Mouse (Mus musculus) testis, postnatal 10 days (tissue): ENCODE results near the gene Kif1b.
"Not testable (repeated sequence)": the region's sequence is repeated elsewhere in the genome, so short reads cannot be mapped to it uniquely, and the experiment has no call there.

Source experiments
- DNase-seq: peaks from one replicate; pipeline ENCODE4 v3.0.0; 2021; ENCODE audit warnings: low spot score

Gene Kif1b

DNA sequence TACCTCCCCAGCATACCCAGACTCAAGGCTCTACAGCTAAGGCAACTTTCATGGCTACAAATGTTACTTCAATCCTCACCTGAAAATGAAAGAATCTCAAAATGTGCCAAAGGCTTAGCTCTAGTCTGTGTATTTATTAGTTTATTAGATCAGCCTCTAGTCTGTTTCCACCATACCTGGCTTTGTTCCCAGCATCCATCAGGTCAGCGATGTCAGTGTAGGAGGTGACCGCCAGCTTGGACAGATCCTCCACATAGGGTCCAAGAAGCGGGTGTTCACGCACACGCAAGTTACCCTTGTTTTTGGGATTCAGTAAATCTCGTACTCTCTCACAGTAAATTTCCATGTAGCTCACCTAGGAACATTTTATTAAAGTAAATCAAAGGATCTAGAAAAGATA, 37.0 kb downstream of the Kif1b start:
- no peak for DNase-seq

DNA sequence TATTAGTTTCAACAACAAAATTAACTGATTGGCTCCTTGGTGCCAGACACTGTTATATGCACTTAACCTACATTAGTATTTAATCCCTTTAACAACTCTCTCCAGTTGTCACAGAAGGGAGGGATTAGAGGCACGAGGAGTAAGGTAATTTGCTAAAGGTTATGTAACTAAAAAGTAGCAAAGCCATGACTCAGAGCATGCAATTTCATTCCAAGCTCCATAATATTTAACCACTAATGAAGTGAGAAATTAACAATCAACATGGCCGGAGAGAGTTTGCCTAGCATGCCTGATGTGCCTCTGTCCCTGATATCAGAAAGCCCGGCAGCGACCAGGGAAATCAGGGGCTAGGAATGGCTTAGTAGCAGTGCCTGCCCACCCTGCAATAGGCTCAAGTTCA, 38.5 kb downstream of the Kif1b start:
- DNase-seq = no peak

GRCm38 (mm10) chr4:149264895-149265294, 42.6 kb downstream of the Kif1b start:
- DNase-seq = no peak

GRCm38 (mm10) chr4:149263218-149263617, 44.3 kb downstream of the Kif1b start:
- no peak for DNase-seq

GRCm38 (mm10) chr4:149261466-149261865, 46.0 kb downstream of the Kif1b start:
- DNase-seq = no peak

DNA sequence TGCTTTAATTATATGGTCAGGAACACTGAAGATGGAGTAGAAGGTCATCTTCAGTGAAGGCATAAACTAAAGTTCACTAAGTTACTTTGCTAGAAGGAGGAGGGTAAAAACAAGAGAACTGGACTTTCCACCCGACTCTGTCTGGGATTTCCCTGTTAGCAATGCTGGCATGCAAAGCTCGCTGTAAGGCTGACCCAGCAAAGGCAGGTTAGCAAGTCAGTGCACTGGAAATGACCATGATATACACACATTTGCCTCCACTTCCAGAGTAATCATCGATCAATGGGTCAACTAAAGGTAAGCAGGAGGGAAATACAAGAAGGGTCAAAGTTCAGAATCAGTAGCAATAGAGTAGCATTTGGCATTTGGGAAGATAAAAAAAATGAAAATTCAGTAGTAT, 46.6 kb downstream of the Kif1b start:
- DNase-seq = no peak

- DNase-seq = no peak
Measured at GRCm38 (mm10) chr4:149259391-149260094, 48.0 kb downstream of the Kif1b start.

GRCm38 (mm10) chr4:149258926-149259325, 48.6 kb downstream of the Kif1b start:
- no peak for DNase-seq

- no peak for DNase-seq
Measured at GRCm38 (mm10) chr4:149256511-149257300, 50.8 kb downstream of the Kif1b start.

- DNase-seq = no peak
Measured at GRCm38 (mm10) chr4:149255277-149256270, 51.9 kb downstream of the Kif1b start.

DNA sequence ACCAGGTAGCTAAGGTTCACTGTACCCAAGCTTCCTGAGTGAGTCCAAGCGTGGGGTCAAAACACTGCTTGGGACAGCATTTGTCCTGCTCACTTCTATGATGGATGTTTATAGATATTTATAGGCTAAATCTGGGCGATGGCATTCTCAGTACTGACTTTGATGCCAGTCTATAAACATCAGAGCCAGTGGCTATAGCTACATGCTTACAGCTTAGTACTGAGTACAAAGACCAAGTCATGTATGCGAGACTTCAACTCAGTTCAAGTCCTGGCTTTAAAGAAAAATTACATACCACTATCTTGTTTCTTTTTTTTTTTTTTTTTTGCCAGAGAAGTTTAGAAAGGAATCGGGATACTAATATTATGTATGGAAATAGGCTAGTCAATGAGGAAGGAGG, 52.7 kb downstream of the Kif1b start:
- no peak for DNase-seq

GRCm38 (mm10) chr4:149249311-149249710, 58.2 kb downstream of the Kif1b start:
- no peak for DNase-seq

- DNase-seq = no peak
Measured at GRCm38 (mm10) chr4:149247772-149248171, 59.7 kb downstream of the Kif1b start.

DNA sequence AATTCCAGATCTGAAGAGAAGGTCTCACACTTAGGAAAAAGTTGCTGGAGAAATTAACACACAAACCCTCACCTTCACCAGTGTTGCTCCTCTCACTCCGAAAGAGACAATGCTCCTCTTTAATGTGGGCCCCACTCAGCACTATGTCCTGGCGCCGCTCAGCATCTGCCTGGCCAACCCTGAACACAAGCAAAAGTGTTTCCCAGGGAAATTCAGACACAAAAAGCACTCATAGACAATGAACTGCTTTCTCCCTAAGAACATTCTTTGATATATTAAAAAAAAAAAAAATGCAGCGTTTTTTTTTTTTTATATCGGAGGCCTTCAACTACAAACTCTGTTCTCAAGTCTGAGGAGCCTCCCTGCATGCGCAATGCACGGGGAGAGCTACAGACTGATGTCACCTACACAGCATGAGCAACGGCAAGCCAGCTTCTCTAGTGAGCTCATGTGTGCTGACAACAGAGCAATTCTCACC, 60.3 kb downstream of the Kif1b start:
- DNase-seq = no peak

DNA sequence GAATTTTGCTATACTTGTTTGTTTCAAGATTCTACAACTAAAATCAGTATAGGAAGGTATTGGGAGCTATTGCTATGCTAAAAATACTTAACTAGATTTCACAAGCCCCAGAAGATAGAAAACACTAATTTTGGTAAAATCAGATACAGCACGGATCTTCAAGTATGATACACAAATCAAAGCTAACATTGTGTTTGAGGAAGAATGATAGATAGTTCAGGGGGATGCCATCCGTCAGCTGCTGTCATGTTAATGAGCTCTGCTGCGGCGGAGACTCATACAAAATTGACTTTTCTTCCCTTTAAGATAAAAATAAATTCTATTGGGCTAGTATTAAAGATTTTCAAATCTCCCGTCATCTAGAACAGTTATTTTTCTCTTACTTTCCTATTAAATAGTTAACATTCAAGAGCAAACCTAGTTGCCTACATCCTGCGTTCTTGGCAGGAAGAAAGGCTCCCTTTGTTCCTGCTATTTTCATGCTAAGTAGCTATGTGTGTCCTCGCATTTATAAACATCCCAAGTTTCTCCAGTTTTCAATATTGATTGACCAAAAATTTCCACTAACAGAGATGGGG, 60.8 kb downstream of the Kif1b start:
- no peak for DNase-seq

GRCm38 (mm10) chr4:149237011-149237410, 70.5 kb downstream of the Kif1b start:
- DNase-seq = no peak

- no peak for DNase-seq
Measured at GRCm38 (mm10) chr4:149233938-149234337, 73.6 kb downstream of the Kif1b start.

DNA sequence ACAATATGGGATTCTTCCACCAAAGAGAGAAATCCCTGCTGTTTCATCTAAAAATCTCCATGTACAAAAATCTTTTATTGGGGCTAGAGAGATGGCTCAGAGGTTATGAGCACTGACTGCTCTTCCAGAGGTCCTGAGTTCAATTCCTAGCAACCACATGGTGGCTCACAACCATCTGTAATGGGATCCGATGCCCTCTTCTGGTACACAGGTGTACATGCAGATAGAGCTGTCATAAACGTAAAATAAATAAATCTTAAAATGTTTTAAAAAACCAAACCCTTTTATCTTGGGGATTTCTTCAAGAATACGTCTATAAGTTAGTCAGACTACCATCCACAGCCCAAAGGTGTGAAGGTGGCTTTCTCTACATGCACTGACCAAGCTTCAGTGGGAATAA, 78.8 kb downstream of the Kif1b start:
- not testable (repeated sequence) for DNase-seq

GRCm38 (mm10) chr4:149228256-149228655, 79.2 kb downstream of the Kif1b start:
- no peak for DNase-seq

GRCm38 (mm10) chr4:149226311-149226710, 81.2 kb downstream of the Kif1b start:
- DNase-seq = no peak

DNA sequence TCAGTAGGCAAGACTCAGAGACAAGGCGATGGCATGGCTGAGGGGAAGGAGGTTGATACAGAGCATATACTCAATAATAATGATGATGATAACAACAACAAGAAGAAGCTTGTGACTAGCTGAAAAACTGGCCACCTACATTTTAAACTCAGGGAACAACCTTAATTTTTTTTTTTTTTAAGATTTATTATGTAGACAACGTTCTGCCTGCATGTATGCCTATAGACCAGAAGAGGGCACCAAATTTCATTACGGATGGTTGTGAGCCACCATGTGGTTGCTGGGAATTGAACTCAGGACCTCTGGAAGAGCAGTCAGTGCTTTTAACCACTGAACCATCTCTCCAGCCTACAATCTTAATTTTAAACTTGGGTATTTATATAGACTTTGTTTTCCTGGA, 84.0 kb downstream of the Kif1b start:
- no peak for DNase-seq

GRCm38 (mm10) chr4:149220481-149220880, 87.0 kb downstream of the Kif1b start:
- no peak for DNase-seq
